Mouse (Mus musculus) heart, postnatal 25 days (tissue): ENCODE results near the gene Vwa3b. TPM values are rescaled to one million over a fixed set of nuclear protein-coding genes. Genes with fewer than 3 reads are reported as not detected.

ENCODE experiments used
- DNase-seq: peaks from one replicate; pipeline ENCODE4 v3.0.0; 2022; ENCODE audit warnings: low spot score
- intact Hi-C: fragments of 180-260 bp; cut with DNase I; formaldehyde crosslinking; loops from one replicate; pipeline ENCODE4 v1.15.1; 2025
- total RNA-seq, 2 experiments: library from RNA; stranded (reverse); gene quantifications; 2 replicates each; pipeline ENCODE4 v1.2.3; 2021

Gene Vwa3b
- total RNA-seq, 2 experiments from 2014 or later, result 0.31 to 0.34 TPM

- intact Hi-C loops, result no loop called here
- no peak for DNase-seq
These were observed 175.0 kb downstream of the Vwa3b start for GRCm38 (mm10) chr1:37201406-37201805.

GRCm38 (mm10) chr1:37207743-37208142 is 181.3 kb downstream of the Vwa3b start:
- DNase-seq, result no peak
- intact Hi-C loops, result no loop called here

GRCm38 (mm10) chr1:37212375-37212774 is 186.0 kb downstream of the Vwa3b start:
- intact Hi-C loops, result no loop called here
- DNase-seq, result no peak

GRCm38 (mm10) chr1:37214144-37214543 is 187.7 kb downstream of the Vwa3b start, which contains the start of gene Cnga3:
Cnga3 (plus strand) TSS chr1:37214434.
- intact Hi-C loops, result no loop called here
- DNase-seq, result no peak

- intact Hi-C loops, result no loop called here
- no peak for DNase-seq
These were observed 192.0 kb downstream of the Vwa3b start for GRCm38 (mm10) chr1:37218386-37218785.

GRCm38 (mm10) chr1:37219593-37219992 is 193.2 kb downstream of the Vwa3b start:
- intact Hi-C loops, result no loop called here
- no peak for DNase-seq

- intact Hi-C loops, result no loop called here
These were observed 193.9 kb downstream of the Vwa3b start for GRCm38 (mm10) chr1:37220134-37220907.

GRCm38 (mm10) chr1:37222002-37222401 is 195.6 kb downstream of the Vwa3b start:
- no peak for DNase-seq
- intact Hi-C loops, result no loop called here

More at GRCm38 (mm10) chr1:37220134-37220907, 193.9 kb downstream of the Vwa3b start:
- no peak for DNase-seq

- intact Hi-C loops, result loop anchor here (10.0 kb wide), 1 partner anchor 126 kb away; no protein-coding TSS in a partner anchor
- no peak for DNase-seq
These were observed 204.0 kb downstream of the Vwa3b start for GRCm38 (mm10) chr1:37230404-37230803.

- intact Hi-C loops, result loop anchor here (10.0 kb wide), 1 partner anchor 126 kb away; no protein-coding TSS in a partner anchor
- peak; percentile 15 for DNase-seq
These were observed 204.9 kb downstream of the Vwa3b start for GRCm38 (mm10) chr1:37231295-37231701.

Other genes with a start within 250 kb of the Vwa3b start
- 10 to 100 TPM; 30.7 to 33.5 TPM for gene Tmem131, start 82.9 kb upstream of the Vwa3b start, total RNA-seq
- under 1 TPM; 0.73 TPM for gene Cnga3, start 187.8 kb downstream of the Vwa3b start, total RNA-seq